Mouse (Mus musculus) limb, embryonic 10.5 days (tissue): ENCODE measurements around the gene Cwc25. TPM values are rescaled to one million over a fixed set of nuclear protein-coding genes. Genes with fewer than 3 reads are reported as not detected.

Experiments used
- DNase-seq: peaks from one replicate; pipeline ENCODE4 v3.0.0-alpha.2; 2017; ENCODE audit warnings: low spot score
- H3K27ac ChIP-seq: fragments of 300-500 bp; sonication (generic); 2 replicates; pipeline ENCODE4 v1.5.1; 2016; ENCODE audit warnings: mild to moderate bottlenecking
- H3K27me3 ChIP-seq: fragments of 300-500 bp; sonication (generic); 2 replicates; pipeline ENCODE4 v1.6.1; 2016; ENCODE audit warnings: low read depth, mild to moderate bottlenecking; ENCODE audit not compliant: poor library complexity, severe bottlenecking
- H3K36me3 ChIP-seq: fragments of 300-500 bp; sonication (generic); 2 replicates; pipeline ENCODE4 v1.6.1; 2016; ENCODE audit warnings: mild to moderate bottlenecking, moderate library complexity
- H3K4me1 ChIP-seq: fragments of 300-500 bp; sonication (generic); 2 replicates; pipeline ENCODE4 v1.6.1; 2016
- H3K4me3 ChIP-seq: fragments of 300-500 bp; sonication (generic); 2 replicates; pipeline ENCODE4 v1.5.1; 2016; ENCODE audit warnings: mild to moderate bottlenecking, moderate library complexity
- H3K9me3 ChIP-seq: fragments of 300-500 bp; sonication (generic); replicated peaks from 2 replicates; pipeline ENCODE4 v1.6.1; 2016; ENCODE audit warnings: mild to moderate bottlenecking
- WGBS: fragments of 180-500 bp; shearing (Covaris S2); methylation state at CpG from one replicate; pipeline ENCODE4 v1.1.7; 2016; 5-methylcytosine and 5-hydroxymethylcytosine counted together
- polyA plus RNA-seq: library from polyadenylated mRNA; unstranded; fragments of >200 nt; fragmentation: Nextera tagmentation; extraction: Ambion mirVana; gene quantifications from 2 replicates; pipeline ENCODE4 v1.2.1, GENCODE M21; 2016

Cwc25 gene
- 17.8 and 21.6 TPM in 2 replicates for polyA plus RNA-seq

- Histone ChIP-seq H3K36me3 (peaks cover 34% of the 10 kb centered on the region), H3K4me1 (peaks cover 16% of the 10 kb centered on the region), H3K27me3 (no peaks in the 10 kb centered on the region), H3K27ac (peak within 1 kb of the TSS; percentile 86), H3K9me3 (no peaks in the 10 kb centered on the region), H3K4me3 (peak within 1 kb of the TSS; percentile 98)
- DNase-seq = peak; percentile 96
- WGBS = under 1% methylated on average over 38 of the region's 38 CpGs
Measured at GRCm38 (mm10) chr11:97766154-97766881, at the start of gene Cwc25. Gene Cwc25, minus strand, starts transcription at chr11:97766556.

DNA sequence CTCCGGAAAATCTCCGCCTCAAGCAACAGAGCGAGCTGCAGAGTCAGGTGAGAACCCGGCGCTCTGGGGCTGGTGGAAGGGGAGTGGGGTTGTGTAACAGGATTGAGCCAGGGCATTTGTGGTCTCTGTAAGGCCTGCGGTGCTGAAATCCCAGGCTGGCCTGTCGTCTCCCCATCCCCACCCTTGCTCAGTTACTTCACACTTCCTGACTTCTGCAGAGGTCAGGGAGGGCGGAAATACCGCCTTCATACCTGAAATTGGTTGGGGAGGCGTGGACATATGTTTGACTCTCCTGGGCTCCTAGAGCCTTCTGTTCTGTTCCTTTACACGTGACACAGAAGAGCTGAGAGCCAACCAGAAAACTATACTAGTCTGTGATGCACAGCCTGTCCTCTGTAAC, 49.4 kb upstream of the Cwc25 start:
- H3K9me3 ChIP-seq = no peaks in the 10 kb centered on the region
- no peak for DNase-seq
- peaks cover 86% of the 10 kb centered on the region for H3K36me3 ChIP-seq
- H3K27ac ChIP-seq = peak overlapping the region; percentile 94
- H3K4me1 ChIP-seq = peaks cover 95% of the 10 kb centered on the region
- no peak overlapping the region for H3K4me3 ChIP-seq
- no peaks in the 10 kb centered on the region for H3K27me3 ChIP-seq
- WGBS = 75% methylated on average over 11 of the region's 11 CpGs

GRCm38 (mm10) chr11:97813746-97814515, 47.6 kb upstream of the Cwc25 start:
- H3K4me1 ChIP-seq = peaks cover 98% of the 10 kb centered on the region
- no peak for DNase-seq
- H3K27me3 ChIP-seq = no peaks in the 10 kb centered on the region
- no peak overlapping the region for H3K4me3 ChIP-seq
- H3K27ac ChIP-seq = no peak overlapping the region
- H3K9me3 ChIP-seq = no peaks in the 10 kb centered on the region
- H3K36me3 ChIP-seq = peaks cover 85% of the 10 kb centered on the region
- WGBS = 90% methylated on average over 17 of the region's 17 CpGs

- Histone ChIP-seq H3K4me1 (peaks cover 98% of the 10 kb centered on the region), H3K4me3 (peak overlapping the region; percentile 13; the same call in 1 of the 2 replicates), H3K9me3 (no peaks in the 10 kb centered on the region), H3K36me3 (peaks cover 88% of the 10 kb centered on the region), H3K27me3 (no peaks in the 10 kb centered on the region), H3K27ac (peak overlapping the region; percentile 78)
- no peak for DNase-seq
- WGBS = 63% methylated on average over 7 of the region's 7 CpGs
Measured at GRCm38 (mm10) chr11:97813085-97813484, 46.7 kb upstream of the Cwc25 start.

GRCm38 (mm10) chr11:97812491-97812921, 46.1 kb upstream of the Cwc25 start:
- Histone ChIP-seq H3K27me3 (no peaks in the 10 kb centered on the region), H3K4me3 (peak overlapping the region; percentile 13)
- WGBS = 32% methylated on average over 3 of the region's 3 CpGs

GRCm38 (mm10) chr11:97811569-97812362, 45.4 kb upstream of the Cwc25 start:
- Histone ChIP-seq H3K9me3 (no peaks in the 10 kb centered on the region), H3K27me3 (no peaks in the 10 kb centered on the region), H3K27ac (peak overlapping the region; percentile 78), H3K36me3 (peaks cover 90% of the 10 kb centered on the region), H3K4me1 (peaks cover 96% of the 10 kb centered on the region), H3K4me3 (peak overlapping the region; percentile 19)
- no peak for DNase-seq
- 48% methylated on average over 12 of the region's 13 CpGs for WGBS

More at GRCm38 (mm10) chr11:97812491-97812921, 46.1 kb upstream of the Cwc25 start:
- Histone ChIP-seq H3K4me1 (peaks cover 98% of the 10 kb centered on the region), H3K36me3 (peaks cover 88% of the 10 kb centered on the region), H3K27ac (peak overlapping the region; percentile 78), H3K9me3 (no peaks in the 10 kb centered on the region)
- DNase-seq = no peak

DNA sequence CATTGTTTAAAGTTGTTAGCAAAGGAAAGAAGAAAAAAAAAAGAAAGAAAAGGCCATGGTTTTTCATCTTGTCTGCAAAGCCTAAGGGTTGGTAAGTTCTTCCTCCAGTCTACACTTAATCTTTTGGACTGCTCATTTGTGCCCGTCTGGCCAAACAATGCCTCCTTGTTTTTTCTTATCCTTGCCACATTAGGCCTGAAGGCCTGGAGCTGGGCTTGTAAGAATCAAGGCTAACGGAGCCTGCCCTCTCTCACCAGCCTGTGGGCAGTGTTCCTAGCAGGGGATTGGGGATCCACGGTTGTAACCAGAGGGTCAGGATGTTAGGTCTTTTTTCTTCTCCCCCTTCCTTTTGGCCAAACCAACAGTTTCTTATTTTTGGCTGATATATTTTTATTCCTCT, 44.6 kb upstream of the Cwc25 start:
- Histone ChIP-seq H3K9me3 (no peaks in the 10 kb centered on the region), H3K27ac (no peak overlapping the region), H3K4me1 (peaks cover 96% of the 10 kb centered on the region), H3K4me3 (no peak overlapping the region), H3K36me3 (peaks cover 88% of the 10 kb centered on the region), H3K27me3 (no peaks in the 10 kb centered on the region)
- no peak for DNase-seq
- 52% methylated on average over 3 of the region's 3 CpGs for WGBS

DNA sequence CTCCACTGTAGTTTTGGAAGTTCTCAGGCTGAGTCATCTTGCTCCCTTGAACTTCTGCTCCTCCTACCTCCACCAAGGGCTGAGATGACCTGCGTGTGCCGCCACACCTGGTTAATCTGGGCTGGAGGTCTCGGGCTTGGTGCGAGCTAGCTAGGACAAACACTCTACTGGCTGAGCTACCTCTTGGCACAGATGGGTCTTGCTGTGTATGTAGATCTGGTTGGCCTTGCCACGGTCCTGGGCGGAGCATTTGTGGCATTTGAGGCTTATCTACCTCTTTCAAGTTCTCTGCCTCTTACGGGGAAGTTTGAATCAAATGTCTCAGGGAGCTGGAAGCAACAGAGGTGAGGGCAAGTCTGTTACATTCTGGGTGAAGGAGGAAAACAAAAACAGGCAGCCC, 44.0 kb upstream of the Cwc25 start:
- no peak for DNase-seq
- Histone ChIP-seq H3K4me3 (no peak overlapping the region), H3K27ac (no peak overlapping the region), H3K4me1 (peaks cover 96% of the 10 kb centered on the region), H3K9me3 (no peaks in the 10 kb centered on the region), H3K27me3 (no peaks in the 10 kb centered on the region), H3K36me3 (peaks cover 82% of the 10 kb centered on the region)
- WGBS = 78% methylated on average over 7 of the region's 7 CpGs

DNA sequence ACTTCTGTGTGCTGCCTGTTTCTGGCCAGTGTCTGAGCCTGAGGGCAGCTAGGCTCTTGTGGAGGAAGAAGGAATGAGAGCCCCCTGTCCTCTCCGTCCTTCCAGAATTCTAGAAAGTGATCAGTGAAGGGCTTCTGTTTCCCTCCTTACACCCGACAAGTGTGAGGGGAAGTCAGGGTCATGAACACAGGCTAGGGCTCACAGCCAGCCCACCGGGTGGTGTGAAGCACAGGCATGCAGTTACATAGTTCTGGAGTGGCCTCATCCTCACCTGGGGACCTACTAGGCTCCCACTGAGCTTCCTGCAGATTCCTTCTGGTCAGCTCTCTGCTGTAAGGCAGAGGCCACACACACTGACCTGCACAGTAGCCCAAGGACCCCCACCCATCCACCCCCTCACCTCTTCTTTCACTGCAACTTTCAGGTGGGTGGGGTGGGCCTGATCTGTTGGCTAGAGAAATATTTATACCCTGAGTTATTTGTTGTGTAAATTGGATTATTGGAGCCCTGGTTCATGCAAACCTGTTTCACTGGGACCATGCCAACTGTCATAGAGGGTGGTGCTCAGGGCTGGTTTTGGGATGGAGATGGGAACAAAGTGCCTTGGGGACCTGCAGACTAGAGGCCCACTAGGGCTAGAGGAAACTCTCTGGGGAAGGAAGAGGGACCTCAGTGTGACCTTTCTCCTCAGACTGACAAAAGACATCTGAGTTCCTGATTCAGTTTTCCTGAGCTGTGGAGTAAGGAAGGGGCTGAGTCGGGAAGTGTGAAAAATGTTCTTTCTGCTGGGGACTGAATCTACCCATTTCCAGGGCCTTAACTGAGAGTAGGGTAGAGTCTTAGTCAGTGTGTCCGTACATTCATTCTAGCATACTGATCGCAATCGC, 43.1 kb upstream of the Cwc25 start:
- H3K27me3 ChIP-seq = no peaks in the 10 kb centered on the region
- no peak overlapping the region for H3K4me3 ChIP-seq
- WGBS = 78% methylated on average over 7 of the region's 7 CpGs
- H3K9me3 ChIP-seq = no peaks in the 10 kb centered on the region
- no peak for DNase-seq
- H3K4me1 ChIP-seq = peaks cover 96% of the 10 kb centered on the region
- H3K36me3 ChIP-seq = peaks cover 73% of the 10 kb centered on the region
- H3K27ac ChIP-seq = peak overlapping the region; percentile 59; the same call in 1 of the 2 replicates

- H3K27me3 ChIP-seq = no peaks in the 10 kb centered on the region
- no peak for DNase-seq
- H3K36me3 ChIP-seq = peaks cover 66% of the 10 kb centered on the region
- H3K9me3 ChIP-seq = no peaks in the 10 kb centered on the region
- H3K27ac ChIP-seq = peak overlapping the region; percentile 59
- H3K4me1 ChIP-seq = peaks cover 96% of the 10 kb centered on the region
- H3K4me3 ChIP-seq = 0 out of 2 replicates have a peak overlapping the region, but pooled peaks have one; percentile 7
- 52% methylated on average over 5 of the region's 5 CpGs for WGBS
Measured at GRCm38 (mm10) chr11:97808621-97809234, 42.4 kb upstream of the Cwc25 start.

DNA sequence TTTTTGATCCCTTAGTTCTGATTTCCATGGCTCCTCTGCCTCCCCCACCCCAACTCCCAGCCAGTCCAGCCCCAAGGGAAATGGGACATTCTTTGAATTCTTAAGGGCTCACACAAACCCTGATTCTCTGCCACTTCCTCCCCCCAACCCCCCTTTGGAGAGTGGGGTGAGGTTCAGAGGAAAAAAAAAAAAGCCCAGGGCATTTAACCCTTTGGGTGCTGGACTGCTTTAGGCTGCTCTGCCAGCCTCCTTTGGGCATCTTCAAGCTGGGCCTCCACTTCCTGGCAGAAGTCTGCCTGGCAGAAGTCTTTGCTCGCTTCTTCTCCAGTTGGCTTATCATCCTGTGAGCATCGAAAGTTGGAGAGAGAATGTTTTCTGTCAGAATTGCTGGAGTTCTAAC, 41.7 kb upstream of the Cwc25 start:
- DNase-seq = no peak
- Histone ChIP-seq H3K9me3 (no peaks in the 10 kb centered on the region), H3K4me3 (0 out of 2 replicates have a peak overlapping the region, but pooled peaks have one; percentile 7), H3K36me3 (peaks cover 62% of the 10 kb centered on the region), H3K27ac (peak overlapping the region; percentile 59), H3K4me1 (peaks cover 92% of the 10 kb centered on the region), H3K27me3 (no peaks in the 10 kb centered on the region)
- 67% methylated on average over 2 of the region's 2 CpGs for WGBS
